Mouse (Mus musculus): Measurements from ENCODE around the gene Ddx56. TPM values are rescaled to one million over a fixed set of nuclear protein-coding genes. Genes with fewer than 3 reads are reported as not detected.

Gene Ddx56
- polyA plus RNA-seq (2014; fragmentation: Nextera tagmentation; extraction: Ambion mirVana) = 102 and 106 TPM in 2 replicates

GRCm38 (mm10) chr11:6267320-6268254 is at the start of gene Ddx56:
Ddx56 (minus strand) TSS chr11:6267772.
- Histone ChIP-seq H3K4me2 (peak within 1 kb of the TSS; percentile 87), H3K9me3 (ENCODE audit: low read depth, low read length) (no peaks in the 10 kb centered on the region), H3K4me3 (ENCODE audit: low read depth, low read length) (peak within 1 kb of the TSS; percentile 98), H3K36me3 (ENCODE audit: insufficient read depth) (peaks cover 58% of the 10 kb centered on the region), H3K27ac (ENCODE audit: low read depth) (peak within 1 kb of the TSS; percentile 96), H3K4me1 (ENCODE audit: insufficient read depth) (peaks cover 5% of the 10 kb centered on the region; the same call in 1 of the 2 replicates), H3K27me3 (ENCODE audit: insufficient read depth, low read length) (no peaks in the 10 kb centered on the region), H3K9ac (peak within 1 kb of the TSS; percentile 83)
- no peak for TF ChIP-seq CTCF (IDR thresholded peaks at IDR 0.05; ENCODE audit: low read depth)
- DNase-seq (peak; percentile 98), ATAC-seq (ENCODE audit: insufficient read depth) (peak; percentile 98)
- WGBS = 2% methylated on average over 50 of the region's 50 CpGs

- Histone ChIP-seq H3K4me2 (no peak overlapping the region), H3K9ac (no peak overlapping the region), H3K27ac (ENCODE audit: low read depth) (no peak overlapping the region), H3K27me3 (ENCODE audit: insufficient read depth, low read length) (no peaks in the 10 kb centered on the region), H3K4me1 (ENCODE audit: insufficient read depth) (no peaks in the 10 kb centered on the region), H3K4me3 (ENCODE audit: low read depth, low read length) (no peak overlapping the region), H3K36me3 (ENCODE audit: insufficient read depth) (peaks cover 67% of the 10 kb centered on the region), H3K9me3 (ENCODE audit: low read depth, low read length) (no peaks in the 10 kb centered on the region)
- WGBS = 90% methylated on average over 11 of the region's 11 CpGs
- TF ChIP-seq CTCF (IDR thresholded peaks at IDR 0.05; ENCODE audit: low read depth) = no peak
- DNase-seq (no peak), ATAC-seq (ENCODE audit: insufficient read depth) (no peak)
These were observed 49.2 kb upstream of the Ddx56 start for GRCm38 (mm10) chr11:6316821-6317220.

- Histone ChIP-seq H3K4me1 (ENCODE audit: insufficient read depth) (no peaks in the 10 kb centered on the region), H3K27ac (ENCODE audit: low read depth) (no peak overlapping the region), H3K9ac (no peak overlapping the region), H3K27me3 (ENCODE audit: insufficient read depth, low read length) (no peaks in the 10 kb centered on the region), H3K9me3 (ENCODE audit: low read depth, low read length) (no peaks in the 10 kb centered on the region), H3K36me3 (ENCODE audit: insufficient read depth) (peaks cover 50% of the 10 kb centered on the region), H3K4me2 (no peak overlapping the region), H3K4me3 (ENCODE audit: low read depth, low read length) (no peak overlapping the region)
- no peak for ATAC-seq (ENCODE audit: insufficient read depth)
- 80% methylated on average over 7 of the region's 7 CpGs for WGBS
- no peak for TF ChIP-seq CTCF (IDR thresholded peaks at IDR 0.05; ENCODE audit: low read depth)
- no peak for DNase-seq
These were observed 46.4 kb upstream of the Ddx56 start for GRCm38 (mm10) chr11:6313874-6314406.

GRCm38 (mm10) chr11:6308181-6308580 is 40.6 kb upstream of the Ddx56 start:
- WGBS = 87% methylated on average over 4 of the region's 4 CpGs

GRCm38 (mm10) chr11:6305943-6306430 is 38.4 kb upstream of the Ddx56 start:
- no peak for DNase-seq
- no peak for ATAC-seq (ENCODE audit: insufficient read depth)
- no peak overlapping the region for H3K9ac ChIP-seq
- WGBS = 93% methylated on average over 1 of the region's 1 CpGs
- no peaks in the 10 kb centered on the region for H3K27me3 ChIP-seq (ENCODE audit: insufficient read depth, low read length)
- no peak overlapping the region for H3K4me3 ChIP-seq (ENCODE audit: low read depth, low read length)
- H3K27ac ChIP-seq (ENCODE audit: low read depth) = no peak overlapping the region
- H3K4me2 ChIP-seq = no peak overlapping the region
- H3K4me1 ChIP-seq (ENCODE audit: insufficient read depth) = no peaks in the 10 kb centered on the region
- H3K9me3 ChIP-seq (ENCODE audit: low read depth, low read length) = no peaks in the 10 kb centered on the region
- TF ChIP-seq CTCF (IDR thresholded peaks at IDR 0.05; ENCODE audit: low read depth) = no peak
- H3K36me3 ChIP-seq (ENCODE audit: insufficient read depth) = peaks cover 32% of the 10 kb centered on the region

More at GRCm38 (mm10) chr11:6308181-6308580, 40.6 kb upstream of the Ddx56 start:
- ATAC-seq (ENCODE audit: insufficient read depth) (no peak), DNase-seq (no peak)
- Histone ChIP-seq H3K4me1 (ENCODE audit: insufficient read depth) (no peaks in the 10 kb centered on the region), H3K9me3 (ENCODE audit: low read depth, low read length) (no peaks in the 10 kb centered on the region), H3K4me3 (ENCODE audit: low read depth, low read length) (no peak overlapping the region), H3K27me3 (ENCODE audit: insufficient read depth, low read length) (no peaks in the 10 kb centered on the region), H3K36me3 (ENCODE audit: insufficient read depth) (peaks cover 25% of the 10 kb centered on the region), H3K9ac (no peak overlapping the region), H3K27ac (ENCODE audit: low read depth) (no peak overlapping the region), H3K4me2 (no peak overlapping the region)
- no peak for TF ChIP-seq CTCF (IDR thresholded peaks at IDR 0.05; ENCODE audit: low read depth)

- WGBS = 93% methylated on average over 2 of the region's 2 CpGs
These were observed 35.2 kb upstream of the Ddx56 start for GRCm38 (mm10) chr11:6302793-6303192.

GRCm38 (mm10) chr11:6299435-6299834 is 31.9 kb upstream of the Ddx56 start:
- H3K36me3 ChIP-seq (ENCODE audit: insufficient read depth) = peaks cover 61% of the 10 kb centered on the region
- no peak overlapping the region for H3K4me3 ChIP-seq (ENCODE audit: low read depth, low read length)
- no peaks in the 10 kb centered on the region for H3K9me3 ChIP-seq (ENCODE audit: low read depth, low read length)
- DNase-seq (no peak), ATAC-seq (ENCODE audit: insufficient read depth) (no peak)
- no peak overlapping the region for H3K4me2 ChIP-seq
- 79% methylated on average over 2 of the region's 2 CpGs for WGBS
- TF ChIP-seq CTCF (IDR thresholded peaks at IDR 0.05; ENCODE audit: low read depth) = no peak
- H3K27ac ChIP-seq (ENCODE audit: low read depth) = no peak overlapping the region
- no peak overlapping the region for H3K9ac ChIP-seq
- H3K4me1 ChIP-seq (ENCODE audit: insufficient read depth) = no peaks in the 10 kb centered on the region
- H3K27me3 ChIP-seq (ENCODE audit: insufficient read depth, low read length) = no peaks in the 10 kb centered on the region

More at GRCm38 (mm10) chr11:6302793-6303192, 35.2 kb upstream of the Ddx56 start:
- no peak for DNase-seq
- Histone ChIP-seq H3K36me3 (ENCODE audit: insufficient read depth) (peaks cover 62% of the 10 kb centered on the region), H3K9me3 (ENCODE audit: low read depth, low read length) (no peaks in the 10 kb centered on the region), H3K4me1 (ENCODE audit: insufficient read depth) (no peaks in the 10 kb centered on the region), H3K4me3 (ENCODE audit: low read depth, low read length) (no peak overlapping the region), H3K27me3 (ENCODE audit: insufficient read depth, low read length) (no peaks in the 10 kb centered on the region), H3K27ac (ENCODE audit: low read depth) (no peak overlapping the region), H3K4me2 (no peak overlapping the region), H3K9ac (no peak overlapping the region)
- no peak for TF ChIP-seq CTCF (IDR thresholded peaks at IDR 0.05; ENCODE audit: low read depth)
- ATAC-seq (ENCODE audit: insufficient read depth) = no peak

All from lung, embryonic 14.5 days (tissue).